ENCODE assay signal across 20 mouse cellular contexts in genomic region chr9:21419646-21420045, GRCm38 (mm10). TPM values are rescaled to one million over a fixed set of nuclear protein-coding genes. Genes with fewer than 3 reads are reported as not detected.
DNase-seq lines count a peak whose midpoint lies in the region; ATAC-seq and TF ChIP-seq lines count a peak whose summit lies in the region.
"Had no signal": no experiment of that assay in that cellular context is flagged by ENCODE, and none has a peak within 500 bp of the region (broad histone marks: within the 10 kb centered on the region; RNA-seq: fewer than 3 reads in every experiment).

No protein-coding gene starts in this region.

- DNase-seq in heart, adult 2 months, result no peak
- peak; percentile 75 for DNase-seq in CD4-positive helper T cell, adult 2 months (ENCODE audit: low read depth, low spot score)
- DNase-seq in ZHBTc4 (ENCODE audit: low read depth, low spot score), result peak; percentile 40
- DNase-seq in thymus, postnatal 0 days (ENCODE audit: low spot score), result peak; percentile 79
- no peak for DNase-seq in cerebellum, postnatal 14 days
- no peak for DNase-seq in cerebellum, adult 9-10 months
- DNase-seq: cerebellum, adult 18-20 months; heart, postnatal 10 days; kidney, adult 2 months; retina, postnatal 1 day; right cerebral cortex, postnatal 4 days had no signal

- H3K79me2 ChIP-seq in heart, adult 2 months (replicated peaks; ENCODE audit: control insufficient read depth, insufficient read depth, low read length), result no peaks in the 10 kb centered on the region

- H3K4me3 ChIP-seq in heart, embryonic 14.5 days (ENCODE audit: control insufficient read depth in 1 of 2, insufficient read depth in 1 of 2, low read depth in 1 of 2, low read length in 2 of 2), result no peak overlapping the region
- no peak overlapping the region for H3K4me3 ChIP-seq in heart, adult 2 months
- H3K4me3 ChIP-seq: forebrain, embryonic 15.5 days; limb, embryonic 10.5 days; midbrain, embryonic 13.5 days had no signal

- no peak for TF ChIP-seq POLR2A in heart, adult 2 months (IDR thresholded peaks at IDR 0.05; ENCODE audit: insufficient read depth, low read depth, low read length)

- ATAC-seq in heart, embryonic 14.5 days (ENCODE audit: insufficient number of reproducible peaks, insufficient read depth, low FRiP score, low read depth), result 0 out of 2 replicates have a peak, but pooled peaks have one; percentile 22
- ATAC-seq in megakaryocyte progenitor cell, adult 5-6 weeks (replicated peaks; ENCODE audit: poor library complexity), result no peak
- ATAC-seq: forebrain, embryonic 15.5 days; lung, postnatal 0 days; midbrain, embryonic 13.5 days had no signal

- TF ChIP-seq CTCF in heart, adult 2 months (IDR thresholded peaks at IDR 0.05), result no peak

- WGBS in heart, embryonic 14.5 days, result 82% methylated on average over 2 of the region's 2 CpGs
- WGBS in heart, adult 2 months, result 78% methylated on average over 2 of the region's 2 CpGs

- H3K36me3 ChIP-seq in heart, embryonic 14.5 days (ENCODE audit: control insufficient read depth, insufficient read depth, low read length), result peaks cover 51% of the 10 kb centered on the region
- no peaks in the 10 kb centered on the region for H3K36me3 ChIP-seq in heart, adult 2 months (ENCODE audit: control insufficient read depth, insufficient read depth, low read length)

- H3K27ac ChIP-seq in heart, embryonic 14.5 days (replicated peaks in 1 of 2; ENCODE audit: control insufficient read depth in 1 of 2, insufficient read depth in 1 of 2, low read depth in 2 of 2, low read length in 2 of 2), result no peak overlapping the region
- H3K27ac ChIP-seq in heart, adult 2 months, result no peak overlapping the region
- H3K27ac ChIP-seq: forebrain, embryonic 15.5 days; kidney, postnatal 0 days; limb, embryonic 10.5 days; macrophage; midbrain, embryonic 13.5 days had no signal

- intact Hi-C loops in heart, adult 2 months (cut with DNase I), result no loop called here

- H3K4me2 ChIP-seq in heart, embryonic 14.5 days (ENCODE audit: low read length), result no peak overlapping the region
- H3K4me2 ChIP-seq: forebrain, embryonic 15.5 days; heart, embryonic 11.5 days; midbrain, embryonic 13.5 days had no signal

- H3K27me3 ChIP-seq in heart, embryonic 14.5 days (ENCODE audit: control insufficient read depth, insufficient read depth, low read length), result no peaks in the 10 kb centered on the region
- H3K27me3 ChIP-seq in heart, adult 2 months (ENCODE audit: control insufficient read depth, insufficient read depth, low read length), result no peaks in the 10 kb centered on the region
- H3K27me3 ChIP-seq: forebrain, embryonic 15.5 days; midbrain, embryonic 13.5 days had no signal

- H3K9me3 ChIP-seq in heart, embryonic 14.5 days (ENCODE audit: control insufficient read depth, low read length), result no peaks in the 10 kb centered on the region
- H3K9me3 ChIP-seq: forebrain, embryonic 15.5 days; limb, embryonic 10.5 days; midbrain, embryonic 13.5 days had no signal

- H3K4me1 ChIP-seq in heart, embryonic 14.5 days (ENCODE audit: control insufficient read depth in 2 of 2, insufficient read depth in 2 of 2, low read length in 2 of 2), result no peaks in the 10 kb centered on the region
- H3K4me1 ChIP-seq in heart, adult 2 months (ENCODE audit: control insufficient read depth, insufficient read depth, low read length), result no peaks in the 10 kb centered on the region; the same call in 1 of the 2 replicates
- H3K4me1 ChIP-seq: limb, embryonic 10.5 days had no signal

- TF ChIP-seq EP300 in heart, adult 2 months (IDR thresholded peaks at IDR 0.05; ENCODE audit: insufficient read depth, low read depth, low read length), result no peak

- no peak overlapping the region for H3K9ac ChIP-seq in heart, embryonic 14.5 days (ENCODE audit: low read length)
- no peak overlapping the region for H3K9ac ChIP-seq in heart, adult 2 months (ENCODE audit: low read depth, low read length)
- H3K9ac ChIP-seq: forebrain, embryonic 15.5 days; midbrain, embryonic 13.5 days had no signal

RNA-seq across cellular contexts. Expression of gene Dnm2, which starts 5.1 kb away (rescaled TPM):
- polyA plus RNA-seq in heart, embryonic 14.5 days (2014; fragmentation: Nextera tagmentation; extraction: Ambion mirVana), result 57.1 and 58.2 TPM in 2 replicates
- total RNA-seq in heart, adult 2 months (2021), result 10 to 100 TPM; 63.9 to 64.8 TPM
- 52.1 and 68.2 TPM in 2 replicates for polyA plus RNA-seq in heart, adult 2 months (2012; rRNA removed)
- polyA plus RNA-seq in thymus, postnatal 0 days (2015; fragmentation: Nextera tagmentation; extraction: Ambion mirVana), result 107 TPM in 2 replicates
- total RNA-seq in megakaryocyte progenitor cell, adult 5-6 weeks (2015), result 63.4 and 64.5 TPM in 2 replicates
- total RNA-seq in megakaryocyte progenitor cell, adult 5-6 weeks (2017), result 87.0 and 89.9 TPM in 2 replicates

RNA-seq across cellular contexts. Expression of gene Qtrt1, which starts 8.0 kb away (rescaled TPM):
- 22.7 and 24.3 TPM in 2 replicates for polyA plus RNA-seq in heart, embryonic 14.5 days (2014; fragmentation: Nextera tagmentation; extraction: Ambion mirVana)
- total RNA-seq in heart, adult 2 months (2021), result 1 to 10 TPM; 8.3 to 8.5 TPM
- polyA plus RNA-seq in heart, adult 2 months (2012; rRNA removed), result 19.2 and 20.8 TPM in 2 replicates
- polyA plus RNA-seq in thymus, postnatal 0 days (2015; fragmentation: Nextera tagmentation; extraction: Ambion mirVana), result 27.0 and 29.1 TPM in 2 replicates
- 34.0 and 37.9 TPM in 2 replicates for total RNA-seq in megakaryocyte progenitor cell, adult 5-6 weeks (2015)
- total RNA-seq in megakaryocyte progenitor cell, adult 5-6 weeks (2017), result 16.0 and 27.9 TPM in 2 replicates

RNA-seq across cellular contexts. Expression of gene Ilf3, which starts 52.0 kb away (rescaled TPM):
- polyA plus RNA-seq in heart, embryonic 14.5 days (2014; fragmentation: Nextera tagmentation; extraction: Ambion mirVana), result 103 and 109 TPM in 2 replicates
- 10 to 100 TPM; 27.7 to 29.0 TPM for total RNA-seq in heart, adult 2 months (2021)
- polyA plus RNA-seq in heart, adult 2 months (2012; rRNA removed), result 22.6 and 29.0 TPM in 2 replicates
- 138 TPM in 2 replicates for polyA plus RNA-seq in thymus, postnatal 0 days (2015; fragmentation: Nextera tagmentation; extraction: Ambion mirVana)
- total RNA-seq in megakaryocyte progenitor cell, adult 5-6 weeks (2015), result 55.7 and 56.9 TPM in 2 replicates
- total RNA-seq in megakaryocyte progenitor cell, adult 5-6 weeks (2017), result 97.5 and 100 TPM in 2 replicates

Comparison
In these comparisons a context has a peak if more than half of its experiments do, and no peak if none do; other contexts are left out.
1. DNase-seq: peak in CD4-positive helper T cell, adult 2 months (single experiment), ZHBTc4 (single experiment) and thymus, postnatal 0 days (single experiment); none in heart, adult 2 months (0 of 2), cerebellum, postnatal 14 days (0 of 2) and cerebellum, adult 9-10 months (single experiment).